Mouse (Mus musculus) kidney, adult 2 months (tissue): ENCODE measurements around the gene Atxn1.

Experiments used
- CTCF ChIP-seq: fragments of 200-500 bp; conservative IDR thresholded peaks from 2 replicates; pipeline ENCODE4 v1.5.1; 2011; ENCODE audit warnings: low read depth, mild to moderate bottlenecking, control low read depth, low read length, moderate library complexity, mixed read lengths; ENCODE audit not compliant: insufficient read depth, insufficient read length
- POLR2A ChIP-seq: fragments of 200-500 bp; IDR thresholded peaks from one replicate; pipeline ENCODE4 v1.6.1; 2011; ENCODE audit warnings: low read depth, low read length, control low read depth

GRCm38 (mm10) chr13:45636435-45636834 lies 328.4 kb downstream of the Atxn1 start:
- no peak for TF ChIP-seq POLR2A
- TF ChIP-seq CTCF = no peak
